ENCODE assay signal across 11 mouse cellular contexts in the genomic region with DNA sequence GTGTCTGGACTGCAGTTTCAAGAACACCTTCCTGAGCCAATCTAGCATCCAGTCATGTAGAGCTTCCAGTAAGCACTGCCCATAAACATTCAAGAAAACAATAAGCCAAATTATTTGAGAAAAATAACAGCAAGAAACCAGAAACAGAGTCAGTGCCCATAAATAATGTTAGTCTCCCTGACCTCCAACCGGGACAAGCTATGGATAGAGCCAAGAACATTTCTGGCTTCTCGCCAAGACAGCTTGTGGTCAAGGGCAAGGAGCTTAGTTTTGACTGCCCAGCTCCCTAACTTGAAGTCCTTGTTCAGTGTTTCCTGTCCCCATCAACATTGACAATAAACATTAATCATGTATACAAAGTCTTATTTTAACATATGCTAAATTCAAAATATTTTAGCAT.
DNase-seq lines count a peak whose midpoint lies in the region; TF ChIP-seq lines count a peak whose summit lies in the region.
"Had no signal": no experiment of that assay in that cellular context is flagged by ENCODE, and none has a peak within 500 bp of the region (broad histone marks: within the 10 kb centered on the region; RNA-seq: fewer than 3 reads in every experiment).

No protein-coding gene starts in this region.

- no peak for TF ChIP-seq CTCF in brain, embryonic 14.5 days (IDR thresholded peaks at IDR 0.05; ENCODE audit: borderline replicate concordance, extremely low read depth, insufficient read depth, insufficient read length)
- no peak for TF ChIP-seq CTCF in kidney, adult 2 months (conservative IDR thresholded peaks at IDR 0.05; ENCODE audit: insufficient read depth, insufficient read length, low read depth, low read length)

- intact Hi-C loops in left cerebral cortex, postnatal 4 days (cut with DNase I) = no loop called here

- H3K4me3 ChIP-seq in kidney, adult 2 months (ENCODE audit: insufficient read depth, low read depth, low read length) = no peak overlapping the region
- H3K4me3 ChIP-seq: gastrocnemius, adult 2 months; megakaryocyte, embryonic 14.5 days had no signal

- no peaks in the 10 kb centered on the region for H3K4me1 ChIP-seq in kidney, adult 2 months (ENCODE audit: control insufficient read depth, insufficient read depth, low read length)
- H3K4me1 ChIP-seq: megakaryocyte, embryonic 14.5 days had no signal

- H3K27me3 ChIP-seq in kidney, adult 2 months (replicated peaks; ENCODE audit: control insufficient read depth, insufficient read depth, low read length) = no peaks in the 10 kb centered on the region
- H3K27me3 ChIP-seq: megakaryocyte, embryonic 14.5 days had no signal

- H3K36me3 ChIP-seq in kidney, adult 2 months (ENCODE audit: control insufficient read depth, insufficient read depth, low read length) = no peaks in the 10 kb centered on the region

- DNase-seq in left cerebral cortex, postnatal 4 days = peak; percentile 63
- DNase-seq in left cerebral cortex, adult 9 months (ENCODE audit: low spot score in 2 of 2) = no peak
- peak; percentile 23 for DNase-seq in brain, embryonic 14.5 days (ENCODE audit: low read depth)
- DNase-seq in kidney, adult 2 months = peak; percentile 55
- DNase-seq in ovary, postnatal 36 days (ENCODE audit: low spot score) = peak; percentile 8
- DNase-seq in right cerebral cortex, postnatal 10 days (ENCODE audit: low spot score in 2 of 2) = no peak
- no peak for DNase-seq in urinary bladder, postnatal 14 days (ENCODE audit: low spot score)
- no peak for DNase-seq in thymus, postnatal 25 days
- DNase-seq: gastrocnemius, adult 2 months; spleen, adult 18-20 months had no signal

- H3K27ac ChIP-seq in kidney, adult 2 months (ENCODE audit: insufficient read depth, low read depth, low read length) = no peak overlapping the region
- H3K27ac ChIP-seq: gastrocnemius, adult 2 months had no signal

- WGBS in kidney, adult 2 months = 41% methylated on average over 2 of the region's 2 CpGs

- TF ChIP-seq POLR2A in brain, embryonic 14.5 days (IDR thresholded peaks at IDR 0.05; ENCODE audit: borderline replicate concordance, extremely low read depth, insufficient read depth, insufficient read length, poor library complexity, severe bottlenecking) = no peak
- TF ChIP-seq POLR2A in kidney, adult 2 months (IDR thresholded peaks at IDR 0.05; ENCODE audit: low read depth, low read length) = no peak

Comparison
In these comparisons a context has a peak if more than half of its experiments do, and no peak if none do; other contexts are left out.
1. DNase-seq: peak in left cerebral cortex, postnatal 4 days (single experiment), brain, embryonic 14.5 days (single experiment), kidney, adult 2 months (single experiment) and ovary, postnatal 36 days (single experiment); none in left cerebral cortex, adult 9 months (0 of 2), right cerebral cortex, postnatal 10 days (0 of 2), urinary bladder, postnatal 14 days (single experiment) and thymus, postnatal 25 days (single experiment).